Mouse (Mus musculus) stomach, postnatal 0 days (tissue): ENCODE measurements at regions not wholly inside any gene's neighbourhood (a gene's known extent, or its start where the extent isn't known, plus 50 kb on each side); places are given as distances from the start of the nearest gene placed in this dataset.

Experiments used
- CTCF ChIP-seq: IDR thresholded peaks from 2 replicates; pipeline ENCODE4 v1.5.1; 2016; ENCODE audit warnings: antibody characterized with exemption, low read depth, mild to moderate bottlenecking, moderate library complexity
- EP300 ChIP-seq: optimal IDR thresholded peaks from 2 replicates; pipeline ENCODE3; 2016; ENCODE audit warnings: antibody characterized with exemption

DNA sequence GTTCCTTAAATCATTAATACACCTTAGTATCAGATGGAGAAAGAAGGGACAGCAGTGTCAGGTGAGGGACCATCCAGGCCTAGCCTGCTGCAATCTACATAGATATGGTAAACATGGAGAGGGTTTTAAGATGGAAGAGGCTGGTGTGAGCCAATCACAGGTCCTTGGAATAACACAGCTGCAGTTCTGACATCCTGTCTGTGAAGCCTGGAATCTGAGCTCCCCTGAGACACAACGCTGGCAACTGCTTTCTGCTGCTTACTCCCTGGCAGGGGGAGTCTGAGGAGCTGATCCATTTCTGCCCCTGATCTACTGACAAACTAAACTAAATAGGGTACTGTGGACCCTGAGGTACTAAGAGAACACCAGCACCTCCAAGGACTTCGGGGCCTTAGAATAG, 100.1 kb upstream of the Gm12830 start:
- TF ChIP-seq EP300, result no peak
- TF ChIP-seq CTCF, result no peak
